Mouse (Mus musculus) brain, adult 2 months (tissue): ENCODE results near the gene Ube2d1.

Experiments
- DNase-seq: peaks from one replicate; pipeline ENCODE4 v3.0.0; 2011; ENCODE audit warnings: low read depth, low spot score

Ube2d1 gene

GRCm38 (mm10) chr10:71222639-71223038, 62.4 kb downstream of the Ube2d1 start:
- DNase-seq, result no peak

GRCm38 (mm10) chr10:71218228-71218892, 66.7 kb downstream of the Ube2d1 start:
- peak; percentile 93 for DNase-seq

GRCm38 (mm10) chr10:71215996-71216395, 69.1 kb downstream of the Ube2d1 start:
- DNase-seq, result no peak
